Mouse (Mus musculus) limb, embryonic 15.5 days (tissue): Measurements from ENCODE around the gene Fkbp5. TPM values are rescaled to one million over a fixed set of nuclear protein-coding genes. Genes with fewer than 3 reads are reported as not detected.

Experiments
- ATAC-seq: fragments of 200-750 bp; cut with Nextera tagmentation; 2 replicates; pipeline ENCODE4 v1.8.0; 2017; ENCODE audit warnings: low read depth, moderate TSS enrichment; ENCODE audit not compliant: insufficient number of reproducible peaks, low FRiP score, low TSS enrichment
- H3K27ac ChIP-seq: fragments of 300-500 bp; sonication (generic); 2 replicates; pipeline ENCODE4 v1.5.1; 2015; ENCODE audit warnings: moderate library complexity, mild to moderate bottlenecking, inconsistent platforms
- H3K27me3 ChIP-seq: fragments of 300-500 bp; sonication (generic); 2 replicates; pipeline ENCODE4 v1.6.1; 2015; ENCODE audit warnings: inconsistent platforms
- H3K36me3 ChIP-seq: fragments of 300-500 bp; sonication (generic); 2 replicates; pipeline ENCODE4 v1.6.1; 2015; ENCODE audit warnings: inconsistent platforms
- H3K4me1 ChIP-seq: fragments of 300-500 bp; sonication (generic); 2 replicates; pipeline ENCODE4 v1.6.1; 2015; ENCODE audit warnings: inconsistent platforms
- H3K4me2 ChIP-seq: fragments of 300-500 bp; sonication (generic); 2 replicates; pipeline ENCODE4 v1.6.1; 2015; ENCODE audit warnings: mild to moderate bottlenecking, inconsistent platforms
- H3K4me3 ChIP-seq: fragments of 300-500 bp; sonication (generic); 2 replicates; pipeline ENCODE4 v1.5.1; 2015; ENCODE audit warnings: mild to moderate bottlenecking, inconsistent platforms
- H3K9ac ChIP-seq: fragments of 300-500 bp; sonication (generic); 2 replicates; pipeline ENCODE4 v1.6.1; 2015; ENCODE audit warnings: inconsistent platforms
- H3K9me3 ChIP-seq: fragments of 300-500 bp; sonication (generic); 2 replicates; pipeline ENCODE4 v1.6.1; 2016; ENCODE audit warnings: inconsistent platforms
- WGBS: fragments of 180-500 bp; shearing (Covaris S2); methylation state at CpG from one replicate; pipeline ENCODE4 v1.1.7; 2015; 5-methylcytosine and 5-hydroxymethylcytosine counted together
- polyA plus RNA-seq: library from polyadenylated mRNA; unstranded; fragments of >200 nt; fragmentation: Nextera tagmentation; extraction: Ambion mirVana; gene quantifications from 2 replicates; pipeline ENCODE4 v1.2.1, GENCODE M21; 2015

Gene Fkbp5
- polyA plus RNA-seq, 1 experiment from 2014 or later = 42.1 TPM

DNA sequence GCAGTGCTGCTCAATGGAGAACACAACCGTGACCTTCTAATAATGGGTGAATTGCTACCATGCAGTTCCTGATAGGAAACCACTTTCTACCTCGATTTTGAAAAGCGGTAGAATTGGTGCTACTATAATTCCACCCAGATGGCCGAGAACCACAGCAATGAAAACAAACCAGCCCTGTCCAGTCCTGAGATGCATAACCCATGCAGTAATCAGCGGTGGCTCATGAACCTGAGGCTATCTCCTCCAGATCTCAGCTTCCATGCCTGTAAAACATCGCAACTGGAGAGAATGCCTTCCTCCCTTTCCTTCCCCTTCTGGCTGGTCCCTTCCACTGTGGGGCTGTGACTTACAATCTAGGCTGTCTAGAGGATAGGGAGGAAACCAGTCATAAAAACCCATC, 46.5 kb downstream of the Fkbp5 start:
- no peak overlapping the region for H3K4me3 ChIP-seq
- no peaks in the 10 kb centered on the region for H3K27me3 ChIP-seq
- WGBS = 52% methylated on average over 6 of the region's 6 CpGs
- H3K9ac ChIP-seq = no peak overlapping the region
- no peak overlapping the region for H3K27ac ChIP-seq
- H3K36me3 ChIP-seq = no peaks in the 10 kb centered on the region
- no peak for ATAC-seq
- H3K9me3 ChIP-seq = no peaks in the 10 kb centered on the region
- peaks cover 3% of the 10 kb centered on the region; the same call in 1 of the 2 replicates for H3K4me1 ChIP-seq
- no peak overlapping the region for H3K4me2 ChIP-seq

DNA sequence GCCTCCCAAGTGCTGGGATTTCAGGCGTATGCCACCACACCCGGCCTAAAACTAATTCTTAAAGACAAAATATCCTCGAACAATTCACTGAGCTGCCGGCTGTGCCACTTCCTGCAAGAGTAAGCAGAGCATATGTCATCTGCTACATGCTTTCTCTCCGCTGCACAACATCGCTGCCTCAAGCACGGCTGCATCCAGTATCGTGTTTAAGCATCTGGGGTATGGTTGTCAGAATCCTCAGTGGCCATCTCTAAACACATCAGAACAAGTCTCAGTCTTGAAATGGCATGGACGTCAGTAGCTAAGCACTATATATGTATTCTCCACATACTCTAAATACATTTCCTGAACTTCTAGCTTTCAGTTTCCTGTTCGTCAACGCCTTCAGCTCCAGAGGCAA, 49.6 kb downstream of the Fkbp5 start:
- Histone ChIP-seq H3K9ac (no peak overlapping the region), H3K36me3 (no peaks in the 10 kb centered on the region), H3K4me3 (no peak overlapping the region), H3K9me3 (no peaks in the 10 kb centered on the region), H3K4me2 (no peak overlapping the region), H3K27ac (peak overlapping the region; percentile 17; the same call in 1 of the 2 replicates), H3K27me3 (no peaks in the 10 kb centered on the region), H3K4me1 (peaks cover 3% of the 10 kb centered on the region; the same call in 1 of the 2 replicates)
- WGBS = 67% methylated on average over 11 of the region's 11 CpGs
- no peak for ATAC-seq

DNA sequence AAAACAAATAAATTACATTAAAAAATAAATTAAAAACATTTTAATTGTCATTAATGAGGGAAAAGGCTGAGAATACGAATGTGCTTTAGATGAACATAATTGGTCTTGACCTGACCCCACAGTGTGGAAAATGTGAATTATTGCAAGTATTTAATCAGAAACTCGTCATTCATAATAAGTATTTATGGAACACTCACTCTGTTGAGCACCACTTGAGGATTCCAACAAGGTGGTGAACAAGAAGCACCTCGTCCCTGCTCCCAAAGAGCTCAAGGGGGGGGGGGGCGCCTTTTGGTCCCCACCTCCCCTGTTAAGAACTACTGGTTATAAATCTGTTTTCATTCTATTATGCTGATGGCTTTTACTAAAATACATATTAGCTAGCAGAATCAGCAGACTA, 51.4 kb downstream of the Fkbp5 start:
- no peak overlapping the region for H3K4me3 ChIP-seq
- 75% methylated on average over 4 of the region's 4 CpGs for WGBS
- no peaks in the 10 kb centered on the region for H3K27me3 ChIP-seq
- no peak overlapping the region for H3K4me2 ChIP-seq
- ATAC-seq = no peak
- no peak overlapping the region for H3K9ac ChIP-seq
- no peaks in the 10 kb centered on the region for H3K36me3 ChIP-seq
- H3K9me3 ChIP-seq = no peaks in the 10 kb centered on the region
- H3K4me1 ChIP-seq = peaks cover 2% of the 10 kb centered on the region; the same call in 1 of the 2 replicates
- no peak overlapping the region for H3K27ac ChIP-seq

DNA sequence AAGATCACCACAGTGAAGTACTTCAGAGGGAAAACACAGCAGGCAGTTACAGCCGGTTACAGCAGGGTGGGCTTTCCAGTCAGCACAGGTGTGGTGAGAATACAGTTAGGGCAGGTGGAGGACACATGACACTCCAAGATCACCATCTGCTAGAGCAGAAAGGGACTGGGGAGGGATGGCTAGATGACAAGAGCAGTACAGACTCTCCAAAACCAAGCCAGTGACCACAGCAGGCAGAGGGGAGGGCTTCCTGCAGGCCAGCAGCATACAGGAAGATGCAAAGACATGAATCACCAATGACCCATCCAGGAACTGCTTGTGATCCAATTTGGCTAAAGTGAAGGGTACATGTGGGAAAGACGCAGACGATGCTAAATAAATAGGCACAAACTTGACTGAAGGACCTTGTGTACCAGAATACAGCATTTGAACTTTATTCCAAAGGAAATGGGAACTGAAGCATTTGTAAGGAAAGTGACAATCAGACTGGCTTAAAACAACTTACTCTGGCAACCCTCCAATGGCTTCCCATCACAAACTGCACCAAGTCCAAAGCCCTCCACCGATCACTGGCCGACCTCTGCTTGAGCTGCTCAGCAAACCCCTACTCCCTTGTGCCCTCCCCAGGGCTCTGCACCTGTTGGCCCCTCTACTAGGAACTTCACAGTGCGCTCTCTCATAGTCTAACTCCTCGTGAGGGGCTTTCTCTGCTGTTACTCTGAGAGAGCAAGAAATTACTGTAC, 53.5 kb downstream of the Fkbp5 start:
- no peak overlapping the region for H3K4me2 ChIP-seq
- no peak overlapping the region for H3K9ac ChIP-seq
- H3K27ac ChIP-seq = no peak overlapping the region
- no peaks in the 10 kb centered on the region for H3K27me3 ChIP-seq
- no peaks in the 10 kb centered on the region for H3K9me3 ChIP-seq
- WGBS = 72% methylated on average over 7 of the region's 7 CpGs
- H3K4me3 ChIP-seq = no peak overlapping the region
- H3K4me1 ChIP-seq = no peaks in the 10 kb centered on the region; the same call in 1 of the 2 replicates
- ATAC-seq = no peak
- H3K36me3 ChIP-seq = no peaks in the 10 kb centered on the region

DNA sequence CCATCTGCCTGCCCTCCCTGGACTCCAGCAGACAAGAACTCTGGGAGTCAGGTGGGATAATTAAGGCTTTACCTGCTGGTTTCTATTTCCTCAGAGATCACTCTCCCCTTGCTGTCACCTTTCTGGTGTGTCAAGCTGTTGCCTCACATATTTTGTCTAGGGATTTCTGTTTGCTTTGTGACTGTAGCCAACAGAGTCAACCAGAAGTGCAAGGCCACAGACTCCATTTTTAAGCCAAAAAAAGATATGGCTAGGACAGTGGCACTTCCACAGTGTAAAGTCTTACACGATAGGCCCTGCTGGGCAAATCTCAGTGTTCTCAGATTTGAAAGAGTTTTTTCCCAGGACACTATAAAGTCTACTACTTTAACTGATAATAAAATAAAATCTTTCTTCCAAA, 56.9 kb downstream of the Fkbp5 start:
- Histone ChIP-seq H3K9ac (no peak overlapping the region), H3K9me3 (no peaks in the 10 kb centered on the region), H3K4me1 (no peaks in the 10 kb centered on the region; the same call in 1 of the 2 replicates), H3K36me3 (no peaks in the 10 kb centered on the region), H3K27ac (no peak overlapping the region), H3K4me2 (no peak overlapping the region), H3K27me3 (no peaks in the 10 kb centered on the region), H3K4me3 (no peak overlapping the region)
- 92% methylated on average over 1 of the region's 1 CpGs for WGBS
- ATAC-seq = no peak

DNA sequence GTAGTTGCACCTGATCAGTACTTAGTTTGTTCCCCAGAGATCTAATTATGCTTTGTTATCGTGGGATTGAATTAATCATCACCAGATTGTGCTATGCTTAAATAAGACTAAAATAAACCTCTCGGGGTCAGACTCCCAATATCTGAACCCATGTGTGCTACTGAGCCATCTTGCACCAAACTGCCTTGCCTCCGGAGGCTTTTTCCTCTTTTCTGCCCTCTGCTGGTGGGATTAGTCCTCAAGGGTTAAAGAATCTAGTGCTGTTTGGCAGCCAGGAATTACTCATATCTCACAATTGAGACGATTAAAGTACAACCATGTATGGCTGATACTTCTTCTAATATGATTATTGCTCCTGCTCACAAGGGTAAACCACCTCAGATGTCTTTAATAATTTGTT, 62.2 kb downstream of the Fkbp5 start:
- WGBS = 50% methylated on average over 4 of the region's 4 CpGs
- Histone ChIP-seq H3K36me3 (no peaks in the 10 kb centered on the region), H3K4me3 (no peak overlapping the region), H3K9me3 (no peaks in the 10 kb centered on the region), H3K27ac (no peak overlapping the region), H3K4me2 (no peak overlapping the region), H3K4me1 (peaks cover 8% of the 10 kb centered on the region), H3K27me3 (no peaks in the 10 kb centered on the region), H3K9ac (no peak overlapping the region)
- ATAC-seq = no peak

DNA sequence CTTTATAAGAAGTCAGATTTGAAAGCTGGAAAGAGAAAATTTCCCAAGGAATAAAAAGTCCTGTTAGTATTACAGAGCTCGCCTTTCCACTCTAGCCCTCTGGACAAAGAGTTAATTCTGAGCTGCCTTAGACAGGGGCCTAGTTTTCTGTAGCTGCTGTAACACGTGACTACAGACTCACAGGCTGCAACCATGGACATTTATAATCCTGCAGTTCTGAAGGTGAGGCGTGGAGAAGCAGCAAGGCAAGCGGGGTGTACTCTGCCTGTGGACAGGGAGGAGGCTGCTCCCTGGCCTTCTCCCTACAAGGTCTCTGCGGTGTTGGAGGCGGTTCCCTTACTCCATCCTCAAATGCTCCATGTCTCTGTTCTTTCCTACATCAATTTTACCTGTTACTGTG, 64.4 kb downstream of the Fkbp5 start:
- Histone ChIP-seq H3K4me3 (no peak overlapping the region), H3K27ac (no peak overlapping the region; the same call in 1 of the 2 replicates), H3K27me3 (no peaks in the 10 kb centered on the region), H3K4me2 (no peak overlapping the region), H3K9me3 (no peaks in the 10 kb centered on the region), H3K4me1 (peaks cover 11% of the 10 kb centered on the region), H3K36me3 (no peaks in the 10 kb centered on the region), H3K9ac (no peak overlapping the region)
- no peak for ATAC-seq
- 43% methylated on average over 6 of the region's 6 CpGs for WGBS

- Histone ChIP-seq H3K9ac (no peak overlapping the region), H3K9me3 (no peaks in the 10 kb centered on the region), H3K4me1 (peaks cover 16% of the 10 kb centered on the region), H3K4me2 (no peak overlapping the region), H3K27me3 (no peaks in the 10 kb centered on the region), H3K4me3 (no peak overlapping the region), H3K27ac (peak overlapping the region; percentile 34; the same call in 1 of the 2 replicates), H3K36me3 (no peaks in the 10 kb centered on the region)
- 80% methylated on average over 3 of the region's 3 CpGs for WGBS
- no peak for ATAC-seq
Observed at GRCm38 (mm10) chr17:28451914-28452313, 65.4 kb downstream of the Fkbp5 start.

DNA sequence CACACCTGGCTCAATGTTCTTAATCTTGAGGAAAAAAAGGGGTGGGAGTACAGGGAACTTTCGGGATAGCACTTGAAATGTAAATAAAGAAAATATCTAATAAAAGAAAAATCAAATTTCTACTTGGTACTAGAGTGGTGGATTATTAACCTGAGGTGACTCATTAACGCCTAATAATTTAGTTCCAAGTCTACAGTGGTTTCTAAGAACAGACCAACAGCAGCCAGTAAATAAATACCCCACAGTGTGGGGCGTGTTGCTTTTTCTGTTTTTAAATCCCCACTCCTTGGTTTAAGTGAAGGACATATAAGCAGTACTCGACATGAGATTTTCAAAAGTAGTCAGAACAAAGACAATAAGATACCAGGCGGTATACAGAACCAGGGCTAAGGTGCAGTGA, 65.8 kb downstream of the Fkbp5 start:
- Histone ChIP-seq H3K9ac (no peak overlapping the region), H3K27ac (no peak overlapping the region), H3K27me3 (no peaks in the 10 kb centered on the region), H3K4me2 (no peak overlapping the region), H3K36me3 (no peaks in the 10 kb centered on the region), H3K4me1 (peaks cover 16% of the 10 kb centered on the region), H3K4me3 (no peak overlapping the region), H3K9me3 (no peaks in the 10 kb centered on the region)
- WGBS = 75% methylated on average over 5 of the region's 5 CpGs
- no peak for ATAC-seq

- Histone ChIP-seq H3K4me3 (no peak overlapping the region), H3K4me1 (peaks cover 12% of the 10 kb centered on the region), H3K9ac (no peak overlapping the region), H3K36me3 (no peaks in the 10 kb centered on the region), H3K9me3 (no peaks in the 10 kb centered on the region), H3K27ac (peak overlapping the region; percentile 14; the same call in 1 of the 2 replicates), H3K4me2 (no peak overlapping the region), H3K27me3 (no peaks in the 10 kb centered on the region)
- ATAC-seq = no peak
- WGBS = 56% methylated on average over 6 of the region's 6 CpGs
Observed at GRCm38 (mm10) chr17:28448225-28448624, 69.1 kb downstream of the Fkbp5 start.

DNA sequence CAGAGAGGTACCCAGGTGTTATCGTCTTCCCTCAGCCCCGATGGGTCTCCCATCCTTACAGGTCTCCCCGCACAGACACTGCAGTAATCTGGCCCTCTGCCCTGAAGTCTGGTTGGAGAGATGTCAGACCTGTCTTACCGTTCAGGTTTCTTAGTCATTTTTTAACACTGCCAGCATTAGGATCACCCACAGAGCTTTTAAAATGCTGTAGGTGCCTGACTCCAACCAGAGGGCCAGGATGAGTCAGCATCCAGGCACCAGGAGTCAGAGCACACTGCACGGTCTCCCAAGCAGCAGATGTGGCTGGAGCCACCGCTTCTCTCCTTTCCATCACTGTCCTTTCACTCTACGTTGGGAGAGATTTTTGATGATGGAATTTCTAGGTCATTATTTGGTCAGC, 69.5 kb downstream of the Fkbp5 start:
- H3K27me3 ChIP-seq = no peaks in the 10 kb centered on the region
- WGBS = 65% methylated on average over 7 of the region's 7 CpGs
- no peak overlapping the region for H3K4me3 ChIP-seq
- H3K36me3 ChIP-seq = no peaks in the 10 kb centered on the region
- H3K4me2 ChIP-seq = no peak overlapping the region
- no peak overlapping the region for H3K27ac ChIP-seq
- no peak overlapping the region for H3K9ac ChIP-seq
- H3K9me3 ChIP-seq = no peaks in the 10 kb centered on the region
- ATAC-seq = no peak
- H3K4me1 ChIP-seq = peaks cover 8% of the 10 kb centered on the region; the same call in 1 of the 2 replicates

- Histone ChIP-seq H3K9ac (no peak overlapping the region), H3K4me3 (no peak overlapping the region), H3K9me3 (no peaks in the 10 kb centered on the region), H3K4me2 (no peak overlapping the region), H3K27me3 (no peaks in the 10 kb centered on the region), H3K27ac (no peak overlapping the region), H3K4me1 (peaks cover 8% of the 10 kb centered on the region; the same call in 1 of the 2 replicates), H3K36me3 (no peaks in the 10 kb centered on the region)
- WGBS = 77% methylated on average over 5 of the region's 5 CpGs
- ATAC-seq = no peak
Observed at GRCm38 (mm10) chr17:28446820-28447168, 70.5 kb downstream of the Fkbp5 start.
